Mouse (Mus musculus): ENCODE results near the gene Olfr370.
A peak's percentile ranks its signal among the peaks of the same experiment; 100 is the strongest.
"Not testable (repeated sequence)": the region's sequence is repeated elsewhere in the genome, so short reads cannot be mapped to it uniquely, and the experiment has no call there.

The Olfr370 gene

DNA sequence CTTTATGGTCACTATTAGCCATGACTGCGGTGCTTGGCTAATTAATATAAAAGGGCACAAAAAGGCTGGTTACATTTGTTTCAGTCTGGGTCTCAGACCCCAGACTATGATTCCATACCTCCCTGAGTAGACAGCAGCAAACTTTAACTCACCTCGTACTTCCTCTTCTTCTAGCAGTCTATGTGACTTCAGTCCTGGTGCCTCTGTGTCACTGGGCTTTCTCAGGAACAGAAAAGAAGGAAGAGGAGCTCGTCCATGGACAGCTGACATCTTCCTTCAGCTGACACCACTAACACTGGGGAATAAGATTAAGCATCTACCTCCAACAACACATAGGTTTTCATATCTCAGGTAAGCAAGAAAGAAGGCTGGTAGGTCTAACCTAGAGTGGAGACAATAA, at the start of gene Olfr370:
Olfr370 (plus strand) TSS at position 45 of the 400 bp plus-strand sequence.
- DNase-seq (ENCODE audit: low spot score in 2 of 2), result no peak

DNA sequence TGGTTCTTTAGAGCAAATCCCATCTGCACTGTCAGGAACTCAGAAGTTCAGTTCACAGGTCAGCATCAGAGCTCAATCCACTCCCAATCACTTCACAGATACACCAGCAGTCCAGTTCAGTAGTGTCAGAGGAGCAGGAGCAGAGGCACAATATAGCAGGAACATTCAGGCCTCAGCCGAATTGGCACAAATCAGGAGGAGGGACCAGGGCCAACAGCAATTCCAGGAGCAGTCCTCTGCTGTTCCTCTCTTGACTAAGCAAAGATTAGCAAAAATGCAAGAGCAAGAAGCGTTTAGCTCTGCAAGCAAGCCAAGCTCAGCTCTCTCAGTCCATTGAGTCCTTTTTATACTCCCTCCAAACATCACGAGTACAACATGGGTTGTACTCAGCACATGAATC, 23.9 kb upstream of the Olfr370 start:
- no peak for DNase-seq (ENCODE audit: low spot score in 2 of 2)

GRCm38 (mm10) chr8:83520432-83520831, 15.1 kb upstream of the Olfr370 start:
- DNase-seq (ENCODE audit: low spot score in 2 of 2), result no peak

GRCm38 (mm10) chr8:83520907-83521306, 14.7 kb upstream of the Olfr370 start:
- DNase-seq (ENCODE audit: low spot score in 2 of 2), result not testable (repeated sequence)

GRCm38 (mm10) chr8:83521310-83521709, 14.3 kb upstream of the Olfr370 start:
- DNase-seq (ENCODE audit: low spot score in 2 of 2), result no peak

GRCm38 (mm10) chr8:83534802-83535201, 778 bp upstream of the Olfr370 start:
- no peak for DNase-seq (ENCODE audit: low spot score in 2 of 2)

DNA sequence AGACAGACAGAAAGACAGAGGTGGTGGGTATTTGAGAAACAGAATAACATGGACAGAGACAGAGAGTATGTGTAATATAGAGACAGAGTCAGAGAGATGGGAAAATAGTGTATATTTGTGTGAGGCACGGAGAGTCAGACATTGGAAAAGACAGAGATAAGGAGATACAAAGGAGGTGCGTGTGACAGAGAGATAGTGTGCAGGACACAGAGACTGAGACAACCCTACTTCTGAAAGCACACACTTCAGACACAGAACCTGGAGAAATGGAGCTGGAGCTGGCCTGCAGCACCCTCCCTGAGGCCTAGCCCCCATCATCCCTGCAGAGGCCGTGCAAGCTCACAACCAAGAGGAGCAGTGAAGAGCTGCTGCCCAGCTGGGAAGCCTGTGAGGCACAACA, 27.1 kb downstream of the Olfr370 start:
- no peak for DNase-seq (ENCODE audit: low spot score in 2 of 2)

DNA sequence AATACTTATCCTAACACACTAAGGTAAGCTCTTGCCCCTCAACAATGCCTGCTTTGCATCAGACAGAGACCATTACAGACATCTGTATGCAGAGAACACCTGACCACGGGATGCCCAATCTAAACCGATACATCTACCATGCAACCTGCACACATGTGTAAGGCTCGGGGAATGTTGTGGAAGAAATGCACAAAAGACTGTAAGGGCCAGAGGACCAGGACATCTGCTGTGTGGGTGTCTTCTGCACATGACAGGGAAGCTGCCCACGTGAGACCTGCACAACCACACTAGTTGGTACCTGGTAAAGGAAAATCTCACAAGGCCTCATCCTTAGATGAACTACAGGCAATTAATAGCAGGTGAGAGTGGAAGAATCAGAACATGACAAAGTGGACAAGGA, 27.7 kb downstream of the Olfr370 start:
- no peak for DNase-seq (ENCODE audit: low spot score in 2 of 2)

DNA sequence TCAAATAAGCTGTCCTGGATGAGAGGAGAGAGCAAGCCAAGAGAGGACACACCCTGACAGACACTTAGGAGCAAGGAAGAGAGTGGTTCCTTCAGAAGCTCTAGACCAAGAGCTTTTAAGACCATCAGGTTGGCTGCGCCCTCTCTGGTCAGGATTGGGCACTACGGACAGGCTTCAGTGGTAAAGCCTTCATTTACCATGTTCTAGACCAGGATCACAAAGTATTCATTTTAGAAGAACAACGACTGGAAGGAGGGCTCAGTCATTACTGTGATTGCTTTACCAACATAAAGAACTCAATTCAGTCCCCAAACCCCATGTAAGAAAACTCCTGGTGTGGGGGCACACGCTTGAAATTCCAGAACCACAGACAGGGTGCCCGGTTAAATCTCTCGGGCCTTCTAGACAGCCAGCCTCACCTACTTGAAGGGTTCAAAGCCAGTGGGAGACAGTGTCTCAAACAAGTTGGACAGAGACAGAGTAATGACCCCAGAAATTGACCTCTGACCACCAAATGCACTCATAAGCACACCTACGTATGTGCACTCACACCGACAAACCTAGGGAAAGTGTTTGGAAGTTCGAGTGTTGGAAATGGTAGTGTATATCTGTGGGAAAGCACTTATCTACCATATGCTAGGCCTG, 30.3 kb downstream of the Olfr370 start:
- peak in 1 of 2 experiments; percentile 5 for DNase-seq (ENCODE audit: low spot score in 2 of 2)

DNA sequence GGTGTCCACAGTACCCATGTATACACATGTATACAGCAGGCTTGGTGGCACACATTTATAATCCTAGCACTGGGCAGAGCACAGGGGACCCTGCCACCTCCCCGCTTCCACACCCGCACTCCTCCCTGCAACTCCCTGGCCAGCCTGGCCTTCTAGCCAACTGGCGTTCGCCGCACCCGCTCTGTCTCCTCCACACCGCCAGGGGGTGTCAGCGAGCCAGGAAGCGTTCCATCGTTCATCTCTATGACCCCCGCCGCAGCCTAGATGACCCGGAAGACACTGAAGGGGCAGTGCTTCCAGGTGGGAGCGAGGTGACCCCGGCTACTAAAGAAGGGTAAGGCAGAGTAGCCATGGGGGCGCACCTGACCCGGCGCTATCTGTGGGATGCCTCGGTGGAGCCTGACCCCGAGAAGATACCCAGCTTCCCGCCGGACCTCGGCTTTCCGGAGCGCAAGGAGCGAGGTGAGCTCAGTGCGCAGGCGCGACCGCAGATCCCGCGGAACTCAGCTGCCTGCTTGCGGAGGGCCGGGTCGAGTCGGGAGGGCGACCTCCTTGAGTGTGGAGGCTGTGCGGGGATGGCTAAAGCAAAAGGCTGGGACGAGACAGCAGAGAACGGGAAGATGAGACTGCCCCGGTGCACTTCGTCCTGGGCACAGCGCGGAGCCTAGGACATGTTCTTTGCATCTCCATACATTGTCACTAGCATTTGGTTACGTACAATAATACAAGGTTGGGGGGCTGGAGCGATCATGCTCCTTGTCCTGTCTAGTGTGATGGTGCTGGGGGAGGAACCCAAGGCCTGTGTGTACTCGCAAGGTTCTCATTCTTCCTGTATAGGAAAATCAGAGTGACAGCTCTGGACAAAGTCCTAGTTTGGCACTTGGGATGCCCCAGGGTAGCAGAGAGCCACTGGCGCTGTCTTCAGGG, 31.2 kb downstream of the Olfr370 start, which contains the start of gene Ndufb7:
Ndufb7 (plus strand) TSS at position 203 of the 927 bp plus-strand sequence.
- peak; percentile 98 for DNase-seq (ENCODE audit: low spot score in 2 of 2)

GRCm38 (mm10) chr8:83567668-83568067, 32.1 kb downstream of the Olfr370 start:
- DNase-seq (ENCODE audit: low spot score in 2 of 2), result no peak

- DNase-seq (ENCODE audit: low spot score in 2 of 2), result no peak
Observed at GRCm38 (mm10) chr8:83568128-83568527, 32.5 kb downstream of the Olfr370 start.

DNA sequence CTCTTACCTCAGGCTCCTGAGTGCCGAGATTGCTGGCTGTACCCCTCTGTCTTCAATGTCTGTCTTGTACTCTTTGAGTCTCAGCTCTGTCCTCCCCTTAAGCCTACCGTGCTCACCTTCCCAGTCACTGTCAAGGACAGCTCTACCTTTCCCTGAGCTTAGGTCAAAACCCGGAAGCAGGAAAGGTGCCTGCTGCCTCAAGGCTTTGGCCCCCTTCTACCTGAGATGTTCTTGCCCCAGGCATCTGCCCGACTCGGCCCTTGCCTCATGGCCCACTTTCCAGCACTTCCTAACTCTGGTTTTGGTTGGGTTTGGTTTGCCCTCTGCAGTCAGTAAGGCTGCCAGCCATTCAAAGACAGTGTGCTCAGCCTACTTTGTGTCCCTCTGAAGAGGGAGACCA, 33.2 kb downstream of the Olfr370 start:
- no peak for DNase-seq (ENCODE audit: low spot score in 2 of 2)

DNA sequence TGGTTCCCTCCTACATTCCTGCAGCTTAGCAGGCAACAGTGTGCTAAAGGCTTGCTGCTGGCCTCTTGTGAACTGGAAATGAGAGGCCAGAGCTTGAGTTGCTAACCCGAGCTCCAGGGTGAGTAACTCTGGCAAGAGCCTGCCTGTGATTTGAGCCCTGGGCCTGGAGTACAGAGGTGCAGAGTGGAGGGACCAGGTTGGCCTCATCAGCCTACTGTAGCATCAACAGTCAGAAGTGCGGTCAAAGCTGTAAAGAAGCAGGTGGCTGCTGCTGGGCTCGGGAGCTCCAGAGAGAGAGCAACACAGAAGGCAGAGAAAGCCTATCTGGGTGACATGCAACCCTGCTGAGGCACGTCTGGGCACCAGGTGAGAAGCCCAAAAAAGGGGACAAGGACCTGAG, 33.6 kb downstream of the Olfr370 start:
- no peak for DNase-seq (ENCODE audit: low spot score in 2 of 2)

DNA sequence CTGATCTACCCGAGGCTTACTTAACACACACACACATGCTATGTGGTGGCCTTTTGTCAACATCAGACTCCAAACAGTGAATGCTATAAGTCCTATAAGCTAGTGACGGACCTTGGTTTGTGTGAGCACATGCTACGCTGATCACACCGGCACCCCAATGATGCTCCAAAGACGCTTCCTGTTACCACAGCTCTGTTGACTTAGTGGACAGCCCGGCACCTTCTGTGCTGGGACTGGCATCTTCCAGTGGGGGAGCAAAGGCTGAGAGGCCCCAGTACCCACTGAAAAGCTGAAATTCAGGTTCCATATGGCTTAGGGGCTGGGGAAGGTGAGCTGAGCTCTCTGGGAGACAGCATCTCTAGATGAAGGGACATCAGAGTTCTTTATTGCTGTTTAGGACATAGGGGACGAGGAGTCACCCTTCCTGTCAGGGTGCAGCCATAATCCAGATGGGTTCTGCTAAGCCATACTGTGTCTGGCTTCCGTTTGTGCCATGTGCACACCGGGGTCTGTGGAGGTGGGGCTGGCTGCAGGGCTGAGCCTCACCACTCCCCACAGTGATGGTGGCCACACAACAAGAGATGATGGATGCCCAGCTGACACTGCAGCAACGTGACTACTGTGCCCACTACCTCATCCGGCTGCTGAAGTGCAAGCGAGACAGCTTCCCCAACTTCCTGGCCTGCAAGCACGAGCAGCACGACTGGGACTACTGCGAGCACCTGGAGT, 34.9 kb downstream of the Olfr370 start:
- peak in 1 of 2 experiments; percentile 3 for DNase-seq (ENCODE audit: low spot score in 2 of 2)

DNA sequence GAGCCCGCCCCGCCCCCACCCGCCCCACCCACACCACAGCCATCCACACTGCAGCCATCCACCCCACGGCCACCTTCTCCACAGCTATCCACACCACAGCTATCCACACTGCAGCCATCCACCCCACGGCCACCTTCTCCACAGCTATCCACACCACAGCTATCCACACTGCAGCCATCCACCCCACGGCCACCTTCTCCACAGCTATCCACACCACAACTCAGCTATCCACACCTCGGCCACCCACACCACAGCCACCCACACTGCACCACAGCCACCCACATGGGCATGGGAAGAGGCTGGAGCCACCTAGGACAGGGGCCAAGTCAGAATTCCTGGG, 35.4 kb downstream of the Olfr370 start:
- DNase-seq (ENCODE audit: low spot score in 2 of 2), result peak in 1 of 2 experiments; percentile 3

DNA sequence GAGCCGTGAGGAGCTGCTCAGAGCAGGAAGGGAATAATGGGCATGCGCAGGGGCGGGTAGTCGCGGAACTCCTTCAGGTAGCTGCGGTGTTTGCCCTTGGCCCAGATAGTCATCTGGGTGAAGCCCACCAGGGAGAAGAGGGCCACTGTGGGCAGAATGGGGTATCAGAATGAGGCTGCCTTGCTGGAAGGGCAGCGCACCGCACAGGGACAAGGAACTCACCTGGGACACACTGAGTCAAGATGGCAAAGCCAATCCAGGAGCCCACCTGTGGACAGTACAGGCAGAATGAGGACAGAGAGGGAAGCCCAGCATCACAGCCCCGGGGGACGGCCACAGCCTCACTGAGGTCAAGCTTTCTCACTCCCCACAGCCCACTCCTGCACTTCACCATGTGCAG, 36.2 kb downstream of the Olfr370 start:
- DNase-seq (ENCODE audit: low spot score in 2 of 2), result no peak

- DNase-seq (ENCODE audit: low spot score in 2 of 2), result no peak
Observed at GRCm38 (mm10) chr8:83572246-83572812, 36.7 kb downstream of the Olfr370 start.

DNA sequence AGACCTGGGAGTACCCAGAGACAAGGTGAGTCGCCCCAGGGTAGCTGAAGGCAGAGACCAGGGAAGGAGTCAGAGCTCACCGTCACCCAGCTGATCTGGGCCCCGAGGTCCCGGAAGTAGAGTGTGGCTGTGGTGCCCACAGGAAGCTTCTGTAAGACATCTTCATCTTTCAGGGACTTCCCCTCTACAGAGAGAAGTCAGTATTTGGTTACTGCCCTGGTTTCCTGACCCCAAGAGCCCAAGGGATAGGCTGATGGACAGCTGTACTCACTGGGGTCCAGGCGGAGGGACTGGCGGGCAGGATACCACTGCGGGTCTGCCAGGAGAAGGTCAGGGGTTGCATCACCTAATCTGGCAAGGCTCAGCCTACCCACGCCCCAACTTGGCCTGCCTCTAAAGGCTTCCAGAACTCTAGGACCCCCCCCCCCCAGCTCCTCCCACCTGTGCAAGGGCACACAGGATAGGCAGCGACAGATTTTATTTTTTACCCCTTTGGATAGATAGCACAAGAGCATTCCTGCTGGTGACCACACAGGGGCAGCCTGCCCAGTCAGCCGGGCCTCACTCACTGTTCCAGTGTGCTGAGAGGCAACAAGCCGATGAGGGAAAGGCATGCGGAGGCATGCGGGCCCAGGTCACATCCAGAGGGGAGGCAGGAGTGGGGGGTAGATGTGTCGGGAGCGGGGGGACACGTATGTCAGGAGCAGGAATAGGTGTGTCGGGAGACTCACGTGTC, 37.7 kb downstream of the Olfr370 start:
- DNase-seq (ENCODE audit: low spot score in 2 of 2), result peak in 1 of 2 experiments; percentile 4

DNA sequence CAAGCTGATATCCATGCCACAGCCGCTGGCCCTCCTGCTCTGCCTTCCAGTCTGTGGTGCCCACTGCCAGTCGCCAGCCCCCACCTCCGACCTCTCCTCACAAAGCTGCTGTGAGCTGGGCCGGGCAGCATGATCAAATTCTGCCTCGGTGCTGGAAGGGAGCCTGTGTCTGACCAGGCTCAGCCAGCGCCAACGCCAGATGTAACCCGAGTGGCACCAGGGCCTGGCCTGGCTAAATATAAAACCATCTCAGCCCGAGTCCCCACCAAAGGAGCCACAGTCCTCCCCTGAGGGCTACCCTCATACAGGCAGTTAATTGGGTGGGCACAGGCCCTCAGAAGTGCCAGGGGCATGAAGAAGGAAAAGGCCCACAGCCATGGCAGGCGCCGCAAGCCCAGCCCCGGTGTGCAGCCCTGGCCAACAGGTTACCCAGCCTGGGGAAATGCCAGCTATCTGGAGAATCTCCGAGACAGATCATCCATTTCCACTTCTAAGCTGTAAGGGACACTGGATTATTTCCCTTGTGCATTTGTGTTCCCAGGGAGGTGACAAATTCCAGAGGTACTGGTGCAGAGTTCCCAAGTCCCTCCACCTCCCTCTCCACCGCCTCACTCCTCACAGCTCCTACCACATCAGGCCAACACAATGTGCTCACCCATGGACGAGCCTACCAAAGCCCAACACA, 39.2 kb downstream of the Olfr370 start:
- DNase-seq (ENCODE audit: low spot score in 2 of 2), result peak in 1 of 2 experiments; percentile 2
